Mouse (Mus musculus): ENCODE results near the gene Mbl1. TPM values are rescaled to one million over a fixed set of nuclear protein-coding genes. Genes with fewer than 3 reads are reported as not detected.

Mbl1 gene
- not detected for polyA plus RNA-seq (2014; fragmentation: Illumina TruSeq; extraction: RNeasy Lipid Tissue Mini Kit (QIAGEN cat#74804); ENCODE audit: low read depth, low replicate concordance)

GRCm38 (mm10) chr14:41151220-41151898, at the start of gene Mbl1:
TSS of gene Mbl1 (plus strand) at chr14:41151458.

DNA sequence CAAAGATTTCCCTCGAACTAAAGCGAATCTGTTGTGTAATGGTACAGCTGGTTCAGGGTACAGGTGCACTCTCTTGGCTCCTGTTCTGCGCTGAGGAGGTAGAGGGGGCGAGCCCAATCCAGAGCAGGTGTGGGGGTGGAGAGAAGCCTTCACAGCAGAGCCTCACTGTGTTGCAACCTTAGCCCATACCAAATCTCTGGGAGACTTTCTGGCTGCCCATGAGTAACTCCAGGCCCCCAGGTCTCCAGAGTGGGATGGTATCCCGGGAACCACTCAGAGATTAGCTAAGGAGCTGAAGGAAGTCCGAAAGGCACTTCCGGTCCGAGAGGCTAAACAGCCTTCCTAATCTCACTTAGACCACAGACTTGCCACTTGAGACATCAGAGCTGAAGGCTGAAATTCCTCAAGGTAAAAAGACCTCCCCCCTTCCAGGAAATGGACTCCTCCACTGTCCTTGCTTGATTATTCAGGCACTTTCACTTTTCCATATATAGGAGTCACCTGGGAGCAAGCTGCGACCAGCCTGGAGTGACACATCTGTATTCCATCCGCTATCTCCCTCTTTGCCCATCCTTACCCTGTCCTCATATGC, 46.3 kb upstream of the Mbl1 start, which contains the start of gene Mat1a:
Mat1a (plus strand) TSS at position 183 of the 592 bp plus-strand sequence.

GRCm38 (mm10) chr14:41131540-41131939, 19.7 kb upstream of the Mbl1 start, which contains the start of gene Sftpa1:
TSS of gene Sftpa1 (plus strand) at chr14:41131782.

DNA sequence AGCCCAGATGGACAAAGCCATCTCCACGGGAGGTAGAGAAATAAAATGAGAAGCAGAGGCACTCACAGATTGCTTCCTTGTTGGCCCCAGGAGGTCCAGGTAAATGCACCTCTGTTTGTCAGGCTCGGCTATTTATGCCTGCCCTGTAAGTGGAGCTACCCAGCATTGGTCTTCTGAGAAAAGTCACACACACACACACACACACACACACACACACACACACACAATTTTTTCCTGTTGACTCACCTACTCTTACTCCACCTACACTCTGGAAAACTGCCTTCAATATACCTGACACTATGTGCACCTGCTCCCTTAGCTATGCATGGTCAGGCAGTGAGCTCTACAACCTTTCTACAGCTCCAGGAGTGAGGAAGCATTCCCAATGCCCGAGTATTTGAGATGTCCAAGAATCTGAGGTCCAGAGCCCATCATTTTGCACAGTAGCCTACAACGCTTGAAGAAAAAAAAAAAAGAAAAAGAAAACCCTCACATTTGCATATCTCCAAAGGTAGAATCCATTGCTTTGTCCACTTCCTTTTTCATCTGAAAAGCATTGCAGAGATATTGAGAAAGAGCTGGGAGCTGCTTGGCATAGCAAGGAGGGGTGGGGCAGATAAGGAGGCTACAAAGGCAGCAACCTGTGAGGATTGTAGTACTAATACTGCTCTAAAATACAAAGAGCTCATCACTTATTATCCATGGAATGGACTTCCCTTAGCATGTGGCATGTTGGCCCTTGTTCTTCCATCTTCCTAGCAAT, 34.0 kb downstream of the Mbl1 start, which contains the start of gene Sftpd:
Sftpd (minus strand) TSS at position 91 of the 763 bp plus-strand sequence.

Other genes with a start within 250 kb of the Mbl1 start
- gene Tspan14, start 184.7 kb upstream of the Mbl1 start, polyA plus RNA-seq (2014; fragmentation: Illumina TruSeq; extraction: RNeasy Lipid Tissue Mini Kit (QIAGEN cat#74804); ENCODE audit: low read depth, low replicate concordance): 10.7 TPM
- 183 TPM for gene Fam213a, start 137.7 kb upstream of the Mbl1 start, polyA plus RNA-seq (2014; fragmentation: Illumina TruSeq; extraction: RNeasy Lipid Tissue Mini Kit (QIAGEN cat#74804); ENCODE audit: low read depth, low replicate concordance)
- not detected for gene Dydc2, start 82.2 kb upstream of the Mbl1 start, polyA plus RNA-seq (2014; fragmentation: Illumina TruSeq; extraction: RNeasy Lipid Tissue Mini Kit (QIAGEN cat#74804); ENCODE audit: low read depth, low replicate concordance)
- 0.82 TPM for gene Dydc1, start 78.5 kb upstream of the Mbl1 start, polyA plus RNA-seq (2014; fragmentation: Illumina TruSeq; extraction: RNeasy Lipid Tissue Mini Kit (QIAGEN cat#74804); ENCODE audit: low read depth, low replicate concordance)
- not detected for gene Mat1a, start 46.4 kb upstream of the Mbl1 start, polyA plus RNA-seq (2014; fragmentation: Illumina TruSeq; extraction: RNeasy Lipid Tissue Mini Kit (QIAGEN cat#74804); ENCODE audit: low read depth, low replicate concordance)
- gene Sftpa1, start 19.7 kb upstream of the Mbl1 start, polyA plus RNA-seq (2014; fragmentation: Illumina TruSeq; extraction: RNeasy Lipid Tissue Mini Kit (QIAGEN cat#74804); ENCODE audit: low read depth, low replicate concordance): not detected
- not detected for gene Sftpd, start 33.7 kb downstream of the Mbl1 start, polyA plus RNA-seq (2014; fragmentation: Illumina TruSeq; extraction: RNeasy Lipid Tissue Mini Kit (QIAGEN cat#74804); ENCODE audit: low read depth, low replicate concordance)
- gene Gm2832, start 127.3 kb downstream of the Mbl1 start, polyA plus RNA-seq (2014; fragmentation: Illumina TruSeq; extraction: RNeasy Lipid Tissue Mini Kit (QIAGEN cat#74804); ENCODE audit: low read depth, low replicate concordance): not detected
- gene Gm5798, start 197.2 kb downstream of the Mbl1 start, polyA plus RNA-seq (2014; fragmentation: Illumina TruSeq; extraction: RNeasy Lipid Tissue Mini Kit (QIAGEN cat#74804); ENCODE audit: low read depth, low replicate concordance): not detected
- not detected for gene Gm7945, start 234.9 kb downstream of the Mbl1 start, polyA plus RNA-seq (2014; fragmentation: Illumina TruSeq; extraction: RNeasy Lipid Tissue Mini Kit (QIAGEN cat#74804); ENCODE audit: low read depth, low replicate concordance)